Mouse (Mus musculus) CH12.LX (cell line): ENCODE measurements around the gene Cttnbp2nl. TPM values are rescaled to one million over a fixed set of nuclear protein-coding genes. Genes with fewer than 3 reads are reported as not detected.

Source experiments
- DNase-seq: peaks from one replicate; pipeline ENCODE4 v3.0.0-alpha.2; 2013; ENCODE audit errors: extremely low read depth
- H3K27ac ChIP-seq: 2 replicates; pipeline ENCODE4 v1.5.1; 2012; ENCODE audit warnings: low read depth, mild to moderate bottlenecking, control low read depth, moderate library complexity; ENCODE audit not compliant: insufficient read depth
- H3K27me3 ChIP-seq: replicated peaks from 2 replicates; pipeline ENCODE3; 2012; ENCODE audit warnings: inconsistent platforms
- H3K36me3 ChIP-seq, 2 experiments: replicated peaks in 1 of 2; 2 replicates each; pipeline versions ENCODE3 to v1.6.1; 2012; ENCODE audit warnings: inconsistent platforms in 1 of 2, low read length in 1 of 2, mild to moderate bottlenecking in 1 of 2, mixed read lengths in 1 of 2, moderate library complexity in 1 of 2; ENCODE audit not compliant: control insufficient read depth in 1 of 2, insufficient read depth in 1 of 2
- H3K4me1 ChIP-seq, 2 experiments: 2 replicates each; pipeline ENCODE4 v1.6.1; 2012; ENCODE audit warnings: inconsistent platforms in 1 of 2, moderate library complexity in 1 of 2; ENCODE audit not compliant: insufficient read depth in 2 of 2, control insufficient read depth in 1 of 2
- H3K4me2 ChIP-seq: 2 replicates; pipeline ENCODE4 v1.6.1; 2012; ENCODE audit warnings: low read depth, mild to moderate bottlenecking, control low read depth; ENCODE audit not compliant: poor library complexity, insufficient read depth, severe bottlenecking
- H3K4me3 ChIP-seq, 3 experiments: fragments of 150-350 bp in 1 of 3; sonication (generic) in 1 of 3; replicated peaks in 1 of 3; 2 replicates each; pipeline versions ENCODE3 to v1.5.1; 2011 to 2012; ENCODE audit warnings: low read depth in 2 of 3, low read length in 2 of 3, mild to moderate bottlenecking in 2 of 3, moderate library complexity in 2 of 3, control low read depth in 1 of 3, improper control_type of control experiment in 1 of 3, inconsistent platforms in 1 of 3, mixed read lengths in 1 of 3; ENCODE audit not compliant: poor library complexity in 1 of 3
- H3K79me2 ChIP-seq: replicated peaks from 2 replicates; pipeline ENCODE4 v1.6.1; 2012; ENCODE audit warnings: mild to moderate bottlenecking, moderate library complexity; ENCODE audit not compliant: control insufficient read depth, poor library complexity, insufficient read depth, severe bottlenecking; ENCODE audit errors: extremely low read depth
- H3K9ac ChIP-seq: 2 replicates; pipeline ENCODE4 v1.6.1; 2012; ENCODE audit warnings: low read depth, mild to moderate bottlenecking, control low read depth, moderate library complexity; ENCODE audit not compliant: insufficient read depth
- H3K9me3 ChIP-seq: replicated peaks from 2 replicates; pipeline ENCODE3; 2012; ENCODE audit warnings: low read length, inconsistent platforms, mixed read lengths
- CHD1 ChIP-seq: IDR thresholded peaks from 2 replicates; pipeline ENCODE4 v1.6.1; 2012; ENCODE audit warnings: low read depth, low read length, improper control_type of control experiment, inconsistent platforms
- CHD2 ChIP-seq: IDR thresholded peaks from 2 replicates; pipeline ENCODE4 v1.6.1; 2011; ENCODE audit warnings: low read length, improper control_type of control experiment
- CTCF ChIP-seq, 2 experiments: IDR thresholded peaks in 1 of 2; conservative IDR thresholded peaks in 1 of 2; 2 replicates each; pipeline ENCODE4 v1.5.1; 2011 to 2012; ENCODE audit warnings: low read depth in 2 of 2, low read length in 2 of 2, improper control_type of control experiment in 1 of 2, inconsistent platforms in 1 of 2, mild to moderate bottlenecking in 1 of 2, moderate library complexity in 1 of 2
- E2F4 ChIP-seq: IDR thresholded peaks from 2 replicates; pipeline ENCODE4 v1.6.1; 2011; ENCODE audit warnings: low read depth, low read length, improper control_type of control experiment; ENCODE audit not compliant: insufficient replicate concordance
- ETS1 ChIP-seq: conservative IDR thresholded peaks from 2 replicates; pipeline ENCODE4 v1.6.1; 2012; ENCODE audit warnings: low read depth, mild to moderate bottlenecking, inconsistent platforms, low read length, improper control_type of control experiment, moderate library complexity
- GABPA ChIP-seq: IDR thresholded peaks from 2 replicates; pipeline ENCODE4 v1.6.1; 2012; ENCODE audit warnings: low read depth, low read length, improper control_type of control experiment, inconsistent platforms; ENCODE audit not compliant: insufficient replicate concordance
- HCFC1 ChIP-seq: IDR thresholded peaks from 2 replicates; pipeline ENCODE4 v1.6.1; 2012; ENCODE audit warnings: low read depth, mild to moderate bottlenecking, inconsistent platforms, low read length, improper control_type of control experiment
- IRF4 ChIP-seq: IDR thresholded peaks from 2 replicates; pipeline ENCODE4 v1.6.1; 2014; ENCODE audit warnings: low read depth, mild to moderate bottlenecking, inconsistent platforms, low read length, improper control_type of control experiment
- JUND ChIP-seq: conservative IDR thresholded peaks from 2 replicates; pipeline ENCODE4 v1.6.1; 2011; ENCODE audit warnings: low read depth, low read length, improper control_type of control experiment
- MAFK ChIP-seq: IDR thresholded peaks from 2 replicates; pipeline ENCODE4 v1.6.1; 2011; ENCODE audit warnings: low read length, improper control_type of control experiment; ENCODE audit not compliant: insufficient replicate concordance
- MXI1 ChIP-seq: IDR thresholded peaks from 2 replicates; pipeline ENCODE4 v1.6.1; 2011; ENCODE audit warnings: mild to moderate bottlenecking, low read depth, low read length, improper control_type of control experiment
- NELFE ChIP-seq: IDR thresholded peaks from 2 replicates; pipeline ENCODE4 v1.6.1; 2011; ENCODE audit warnings: low read depth, low read length, improper control_type of control experiment
- NRF1 ChIP-seq: IDR thresholded peaks from 2 replicates; pipeline ENCODE4 v1.6.1; 2014; ENCODE audit warnings: low read depth, mild to moderate bottlenecking, inconsistent platforms, low read length, improper control_type of control experiment, moderate library complexity
- RAD21 ChIP-seq: IDR thresholded peaks from 2 replicates; pipeline ENCODE4 v1.6.1; 2011; ENCODE audit warnings: low read depth, mild to moderate bottlenecking, low read length, improper control_type of control experiment, moderate library complexity
- SMC3 ChIP-seq: IDR thresholded peaks from 2 replicates; pipeline ENCODE4 v1.6.1; 2011; ENCODE audit warnings: low read depth, low read length, improper control_type of control experiment
- TCF12 ChIP-seq: IDR thresholded peaks from 2 replicates; pipeline ENCODE4 v1.6.1; 2014; ENCODE audit warnings: low read depth, mild to moderate bottlenecking, inconsistent platforms, low read length, improper control_type of control experiment
- UBTF ChIP-seq: IDR thresholded peaks from 2 replicates; pipeline ENCODE4 v1.6.1; 2012; ENCODE audit warnings: low read depth, mild to moderate bottlenecking, inconsistent platforms, low read length, improper control_type of control experiment, moderate library complexity
- USF2 ChIP-seq: conservative IDR thresholded peaks from 2 replicates; pipeline ENCODE4 v1.6.1; 2011; ENCODE audit warnings: low read depth, low read length, improper control_type of control experiment
- ZC3H11A ChIP-seq: IDR thresholded peaks from 2 replicates; pipeline ENCODE4 v1.6.1; 2012; ENCODE audit warnings: low read depth, mild to moderate bottlenecking, inconsistent platforms, low read length, improper control_type of control experiment
- ZKSCAN1 ChIP-seq: IDR thresholded peaks from 2 replicates; pipeline ENCODE4 v1.6.1; 2012; ENCODE audit warnings: low read depth, inconsistent platforms, low read length, improper control_type of control experiment, borderline replicate concordance
- ZMIZ1 ChIP-seq: IDR thresholded peaks from 2 replicates; pipeline ENCODE4 v1.6.1; 2012; ENCODE audit warnings: low read depth, mild to moderate bottlenecking, inconsistent platforms, low read length, improper control_type of control experiment
- ZNF384 ChIP-seq: IDR thresholded peaks from 2 replicates; pipeline ENCODE4 v1.6.1; 2012; ENCODE audit warnings: low read depth, low read length, improper control_type of control experiment, inconsistent platforms
- dilution Hi-C: fragments of 300-500 bp; cut with MboI; formaldehyde crosslinking; loops from 2 replicates; pipeline ENCODE4 v1.14.3; 2020; ENCODE audit warnings: low sequenced_read_pairs; ENCODE audit not compliant: extremely low pct_unique_long_range_greater_than_20kb, extremely low pct_ligation_motif_present
- in situ Hi-C: fragments of 300-500 bp; cut with MboI; formaldehyde crosslinking; loops from 3 replicates; pipeline ENCODE4 v1.14.3; 2019; ENCODE audit warnings: low sequenced_read_pairs, low pct_ligation_motif_present, low pct_unique_long_range_greater_than_20kb, mixed read lengths
- polyA plus RNA-seq: library from polyadenylated mRNA; unstranded; fragments of >175 nt; gene quantifications from 2 replicates; pipeline ENCODE4 v1.2.1, GENCODE M21; 2012; ENCODE audit warnings: low read depth; ENCODE audit not compliant: insufficient read length
- total RNA-seq, 2 experiments: library from RNA; depleted of rRNA; stranded (reverse); fragments of 300-350 nt in 1 of 2; fragments of >200 nt in 1 of 2; gene quantifications; 2 replicates each; pipeline ENCODE4 v1.2.3; 2012 to 2014

The Cttnbp2nl gene
- total and polyA plus RNA-seq, 3 experiments = 0.21 to 0.70 (median 0.43) TPM

GRCm38 (mm10) chr3:105046870-105047269 is 6.1 kb downstream of the Cttnbp2nl start:
- Histone ChIP-seq H3K9me3 (no peaks in the 10 kb centered on the region), H3K4me3 (no peak overlapping the region), H3K79me2 (no peaks in the 10 kb centered on the region), H3K27me3 (peaks cover 2% of the 10 kb centered on the region), H3K9ac (no peak overlapping the region), H3K36me3 (no peaks in the 10 kb centered on the region), H3K4me1 (peaks cover 0 to 11% of the 10 kb centered on the region in 2 experiments; a peak in 2 of 4 replicates), H3K4me2 (peak overlapping the region; percentile 1; the same call in 1 of the 2 replicates), H3K27ac (no peak overlapping the region)
- no peak for DNase-seq
- dilution Hi-C loops = no loop called here
- TF ChIP-seq ZC3H11A = no peak
- TF ChIP-seq ETS1 = no peak
- no peak for TF ChIP-seq MXI1
- TF ChIP-seq ZMIZ1 = no peak
- TF ChIP-seq JUND = no peak
- no peak for TF ChIP-seq IRF4
- no peak for TF ChIP-seq USF2
- no peak for TF ChIP-seq HCFC1
- TF ChIP-seq UBTF = no peak
- in situ Hi-C loops = no loop called here

GRCm38 (mm10) chr3:105043746-105044145 is 9.2 kb downstream of the Cttnbp2nl start:
- dilution Hi-C loops (no loop called here), in situ Hi-C loops (loop anchor here (5.0 kb wide), 1 partner anchor 51 kb away; no protein-coding TSS in a partner anchor)
- Histone ChIP-seq H3K9me3 (no peaks in the 10 kb centered on the region), H3K4me1 (peaks cover 2 to 17% of the 10 kb centered on the region in 2 experiments; a peak in 3 of 4 replicates), H3K9ac (no peak overlapping the region), H3K4me3 (no peak overlapping the region), H3K27ac (no peak overlapping the region), H3K36me3 (no peaks in the 10 kb centered on the region), H3K27me3 (no peaks in the 10 kb centered on the region), H3K4me2 (no peak overlapping the region), H3K79me2 (no peaks in the 10 kb centered on the region)
- TF ChIP-seq CTCF (conservative IDR thresholded peaks at IDR 0.05 in 1 of 2, IDR thresholded peaks at IDR 0.05 in 1 of 2; ENCODE audit: low read depth in 2 of 2, low read length in 2 of 2) (peak in 1 of 2 experiments; percentile 19; a peak in 1 of 4 replicates), USF2 (no peak), ZKSCAN1 (peak; percentile 44), RAD21 (no peak)
- no peak for DNase-seq

- DNase-seq = no peak
- no peak overlapping the region for H3K27ac ChIP-seq
- no peaks in the 10 kb centered on the region for H3K9me3 ChIP-seq
- no peak overlapping the region for H3K9ac ChIP-seq
- no peaks in the 10 kb centered on the region for H3K36me3 ChIP-seq
- H3K79me2 ChIP-seq = no peaks in the 10 kb centered on the region; the same call in 1 of the 2 replicates
- H3K4me2 ChIP-seq = no peak overlapping the region
- dilution Hi-C loops = no loop called here
- peaks cover 4 to 32% of the 10 kb centered on the region in 2 experiments; a peak in 3 of 4 replicates for H3K4me1 ChIP-seq
- H3K27me3 ChIP-seq = no peaks in the 10 kb centered on the region
- TF ChIP-seq E2F4 (no peak), SMC3 (no peak), HCFC1 (no peak), ZMIZ1 (no peak), NRF1 (no peak), TCF12 (no peak), NELFE (no peak), CHD2 (no peak), UBTF (no peak), CHD1 (no peak), MAFK (no peak), ZNF384 (no peak), ZKSCAN1 (no peak), GABPA (no peak)
- no peak overlapping the region for H3K4me3 ChIP-seq
- in situ Hi-C loops = loop anchor here (5.0 kb wide), 1 partner anchor 49 kb away; no protein-coding TSS in a partner anchor
Measured at GRCm38 (mm10) chr3:105040983-105041625, 11.8 kb downstream of the Cttnbp2nl start.
